Mouse (Mus musculus) B cell, adult 2 months (primary cell): ENCODE results near the gene Apoe.
A peak's percentile ranks its signal among the peaks of the same experiment; 100 is the strongest.

Experiments
- DNase-seq, 2 experiments: peaks; one replicate each; pipeline ENCODE4 v3.0.0; 2022

Gene Apoe

DNA sequence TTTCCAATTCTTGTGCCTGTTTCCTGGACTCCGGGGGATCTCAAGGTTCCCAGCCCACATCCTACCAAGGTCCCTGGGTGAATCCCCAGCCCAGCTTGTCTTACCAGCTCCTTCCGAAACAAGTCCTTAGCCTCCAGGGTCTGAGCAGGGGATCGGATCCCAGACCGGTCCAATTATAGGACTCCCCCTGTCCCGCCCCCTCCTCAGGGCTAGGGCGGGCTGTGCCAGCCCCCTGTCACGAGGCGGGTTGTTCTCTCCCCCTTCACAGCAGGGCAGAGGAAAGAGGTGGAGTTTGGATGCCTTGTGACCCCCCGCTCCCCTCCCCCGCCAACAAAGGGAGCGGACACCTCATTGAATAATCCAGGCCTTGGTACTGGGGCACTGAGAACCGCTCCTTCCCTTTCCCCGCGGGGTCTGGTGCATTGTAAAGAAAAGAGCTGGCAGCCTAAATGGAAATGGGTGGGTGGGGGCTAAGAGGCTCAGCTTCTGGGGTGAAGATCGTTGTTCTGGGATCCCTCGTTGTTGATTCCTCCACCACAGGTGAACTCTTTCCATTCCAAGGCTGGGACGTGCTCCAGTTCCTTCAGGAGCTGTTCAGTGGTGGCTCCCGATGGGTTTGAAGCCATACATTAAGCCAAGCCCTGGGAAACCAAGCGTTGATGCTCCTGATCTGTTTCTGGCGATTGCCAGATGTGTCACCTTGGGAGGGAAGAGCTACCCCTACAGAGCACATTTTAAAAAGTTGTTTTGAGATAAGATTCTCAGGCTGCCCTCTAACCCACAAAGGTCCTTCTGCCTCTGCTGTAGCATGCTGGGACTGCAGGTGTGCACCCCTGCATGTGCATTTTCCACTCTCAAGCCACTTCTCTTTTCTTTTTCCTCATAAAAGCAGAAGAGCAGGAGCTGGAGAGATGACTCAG is at the start of gene Apoe:
Gene Apoe (minus strand): TSS at position 282 of the 920 bp plus-strand sequence.
- peak; percentile 22 to 37 for DNase-seq

DNA sequence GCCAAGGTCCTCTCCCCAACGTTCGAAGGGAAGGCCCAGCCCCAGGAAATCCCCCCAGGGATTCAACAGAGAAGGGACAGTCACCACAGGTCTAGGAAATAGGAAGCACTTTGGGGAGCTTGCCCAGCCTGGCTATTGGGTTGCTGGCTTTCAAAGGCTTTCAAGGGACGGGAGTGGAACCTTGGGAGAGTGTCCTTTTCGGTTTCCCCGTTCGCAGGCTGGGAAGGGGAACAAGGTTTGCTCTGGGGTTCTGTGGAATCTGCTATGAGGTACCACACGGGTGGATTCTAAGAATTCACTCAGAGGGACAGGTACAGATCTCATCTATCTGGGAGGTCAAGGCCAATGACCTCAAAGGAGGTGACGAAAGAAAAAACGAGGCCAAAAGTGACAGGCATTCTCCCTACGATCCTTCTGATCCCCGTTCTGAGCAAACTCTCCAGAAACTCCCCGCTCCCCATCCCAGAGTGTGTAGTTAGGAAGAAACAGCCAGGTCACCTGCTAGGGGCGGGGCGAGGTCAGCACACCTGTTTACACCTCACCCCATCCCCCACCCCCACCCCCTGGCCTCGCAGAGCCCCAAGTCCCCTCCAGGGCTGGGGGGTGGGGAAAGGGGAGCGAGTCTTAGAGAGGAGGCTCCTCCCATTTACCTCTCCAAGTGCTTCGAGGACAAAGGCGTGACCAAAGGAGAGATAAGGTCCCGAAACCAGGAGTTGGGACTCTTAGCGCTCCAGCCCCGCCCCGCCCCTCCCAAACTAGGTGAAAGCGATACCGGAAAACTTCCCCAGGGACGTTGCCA is 48.6 kb upstream of the Apoe start:
- DNase-seq: no peak

GRCm38 (mm10) chr7:19746426-19747201 is 47.6 kb upstream of the Apoe start:
- no peak for DNase-seq

DNA sequence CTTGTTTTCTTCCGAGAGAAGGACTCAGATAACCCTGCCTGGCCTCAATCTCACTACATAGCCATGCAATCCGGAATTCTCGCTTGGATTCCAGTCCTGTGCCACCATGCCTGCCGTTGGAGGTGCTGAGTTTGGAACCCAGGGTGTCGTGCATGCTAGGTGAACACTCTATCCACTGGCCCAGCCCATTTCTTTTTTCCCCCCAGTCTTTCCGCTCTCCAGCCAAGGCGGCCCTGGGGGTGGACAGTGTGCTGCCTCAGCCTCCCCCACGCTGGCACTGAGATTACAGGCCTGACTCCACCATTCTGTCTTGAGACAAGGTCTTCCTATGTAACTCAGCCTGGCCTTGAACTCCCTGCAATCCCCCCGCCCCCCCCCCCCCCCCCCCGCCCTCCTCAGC is 47.0 kb upstream of the Apoe start:
- no peak for DNase-seq

GRCm38 (mm10) chr7:19744590-19745385 is 45.8 kb upstream of the Apoe start:
- DNase-seq: no peak

GRCm38 (mm10) chr7:19743791-19744190 is 44.8 kb upstream of the Apoe start:
- no peak for DNase-seq

DNA sequence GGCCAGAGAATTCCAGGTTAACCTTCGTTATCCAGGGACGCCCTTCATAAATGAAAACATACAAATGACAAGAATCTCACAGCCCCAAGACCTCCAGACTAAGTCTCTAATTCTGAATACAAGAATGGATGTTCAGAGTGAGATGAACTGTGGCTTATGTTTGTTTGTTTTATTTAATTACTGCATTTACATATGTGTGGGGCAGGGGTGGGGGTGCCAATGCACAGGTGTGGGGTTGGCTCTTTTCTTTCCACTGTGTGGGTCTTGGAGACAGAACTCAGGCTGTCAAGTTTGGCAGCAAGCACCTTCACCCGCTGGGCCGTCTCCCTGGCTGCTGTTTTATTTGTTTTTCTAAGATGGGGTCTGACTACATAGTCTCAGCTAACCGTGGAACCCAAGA is 43.5 kb upstream of the Apoe start:
- DNase-seq: no peak

- no peak for DNase-seq
Observed at GRCm38 (mm10) chr7:19741329-19742031, 42.5 kb upstream of the Apoe start.

DNA sequence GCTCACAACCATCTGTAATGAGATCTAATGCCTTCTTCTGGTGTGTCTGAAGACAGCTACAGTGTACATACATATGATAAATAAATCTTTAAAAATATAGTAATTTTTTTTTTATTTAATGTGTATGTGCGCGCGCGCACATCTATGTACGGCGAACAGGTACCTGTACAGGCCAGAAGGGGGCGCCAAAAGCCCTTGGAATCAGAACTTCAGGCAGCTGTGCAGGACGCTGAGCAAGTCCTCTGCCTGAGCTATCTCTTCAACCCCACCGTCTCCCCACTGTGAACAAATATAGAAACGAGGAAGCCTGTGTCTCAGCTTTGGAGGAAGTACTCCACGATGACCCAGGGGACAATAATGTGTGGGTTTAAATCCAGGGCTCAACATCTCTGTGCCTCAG is 41.3 kb upstream of the Apoe start:
- peak in 1 of 2 experiments; percentile 23 for DNase-seq

DNA sequence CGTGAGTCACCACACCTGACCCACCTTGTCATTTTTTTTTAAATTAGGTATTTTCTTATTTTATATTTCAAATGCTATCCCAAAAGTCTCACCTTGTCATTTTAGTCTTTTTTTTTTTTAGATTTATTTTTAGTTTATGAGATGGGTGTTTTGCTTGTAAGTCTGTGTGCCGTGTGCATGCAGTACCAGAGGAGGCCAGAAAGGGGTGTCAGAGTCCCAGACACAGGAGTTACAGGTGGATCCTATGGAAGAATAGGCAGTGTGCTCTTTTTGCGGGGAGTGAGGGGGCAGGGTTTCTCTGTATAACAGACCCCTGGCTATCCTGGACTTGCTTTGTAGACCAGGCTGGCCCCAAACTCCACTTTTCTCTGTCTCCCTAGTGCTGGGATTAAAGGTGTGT is 39.8 kb upstream of the Apoe start:
- DNase-seq: no peak

DNA sequence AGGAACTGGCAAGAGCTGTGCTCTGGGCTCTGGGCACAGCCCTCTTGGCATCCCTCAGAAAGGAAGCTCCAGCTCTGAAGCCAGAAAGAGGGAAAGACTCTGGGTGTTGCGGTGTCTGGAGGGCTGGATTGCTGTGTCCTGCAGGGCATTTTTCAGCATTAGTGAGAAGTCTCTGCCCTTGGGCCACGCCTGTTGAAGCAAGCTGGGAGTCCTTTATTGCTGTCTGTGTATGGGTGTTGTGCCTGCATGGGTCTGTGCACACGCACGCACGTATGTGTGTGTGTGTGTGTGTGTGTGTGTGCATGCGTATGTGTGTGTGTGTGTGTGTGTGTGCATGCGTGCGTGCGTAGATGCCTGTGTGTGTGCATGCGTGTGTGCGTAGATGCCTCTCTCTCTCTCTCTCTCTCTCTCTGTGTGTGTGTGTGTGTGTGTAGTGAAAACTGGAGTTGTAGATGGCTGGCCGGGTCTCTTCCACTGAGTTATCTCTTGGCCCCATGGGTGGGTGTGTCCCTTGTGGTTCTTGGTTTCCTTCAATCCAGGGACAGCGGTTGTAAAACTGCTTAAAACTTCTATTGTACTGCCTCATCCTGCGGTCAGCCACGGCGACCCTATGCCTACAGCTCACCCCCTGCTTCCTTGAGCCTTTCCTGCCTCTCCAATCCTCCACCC is 37.5 kb upstream of the Apoe start:
- no peak for DNase-seq

- DNase-seq: no peak
Observed at GRCm38 (mm10) chr7:19734178-19734666, 35.2 kb upstream of the Apoe start.

- DNase-seq: no peak
Observed at GRCm38 (mm10) chr7:19726541-19726940, 27.6 kb upstream of the Apoe start.

DNA sequence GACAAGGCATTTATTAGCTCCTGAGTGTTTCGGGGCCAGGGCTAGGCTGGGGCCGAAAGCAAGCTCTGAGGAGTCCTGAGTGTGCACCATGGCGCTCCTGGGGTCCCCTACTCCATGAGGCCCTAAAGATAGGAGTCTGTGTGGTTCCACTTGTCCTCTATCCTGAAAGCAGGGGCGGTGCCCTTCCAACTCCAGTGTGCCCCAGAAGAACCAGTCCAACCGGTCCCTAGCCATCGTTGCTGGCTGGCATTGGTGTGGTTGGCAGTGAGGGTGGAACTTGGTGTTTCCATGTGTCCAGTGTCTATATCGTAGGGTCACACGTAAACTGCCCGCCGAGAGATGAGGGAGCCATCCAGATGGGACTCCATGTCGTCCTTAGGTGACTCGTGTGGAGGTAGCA is 25.2 kb upstream of the Apoe start:
- DNase-seq: no peak

DNA sequence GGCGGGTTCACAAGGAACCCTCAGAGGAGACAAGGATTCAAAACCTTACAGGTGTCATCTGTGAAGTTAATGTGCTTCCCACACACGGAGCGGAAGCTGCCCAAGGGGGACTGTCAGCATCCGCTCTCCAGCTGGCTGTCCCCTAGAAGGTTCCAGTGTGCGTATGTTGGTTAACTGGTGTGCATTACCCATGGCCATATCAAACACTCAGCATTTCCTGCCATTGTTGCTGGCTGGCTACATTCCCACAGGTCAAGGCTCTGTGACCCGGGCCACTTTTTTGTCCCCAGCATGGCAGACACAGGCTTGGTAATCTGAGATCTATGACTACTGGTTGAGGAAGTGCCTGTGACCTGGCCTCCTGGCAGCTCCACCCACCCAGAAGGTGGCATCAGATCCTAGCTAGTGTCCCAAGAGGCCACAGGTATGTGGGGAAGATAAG is 23.8 kb upstream of the Apoe start:
- DNase-seq: no peak

DNA sequence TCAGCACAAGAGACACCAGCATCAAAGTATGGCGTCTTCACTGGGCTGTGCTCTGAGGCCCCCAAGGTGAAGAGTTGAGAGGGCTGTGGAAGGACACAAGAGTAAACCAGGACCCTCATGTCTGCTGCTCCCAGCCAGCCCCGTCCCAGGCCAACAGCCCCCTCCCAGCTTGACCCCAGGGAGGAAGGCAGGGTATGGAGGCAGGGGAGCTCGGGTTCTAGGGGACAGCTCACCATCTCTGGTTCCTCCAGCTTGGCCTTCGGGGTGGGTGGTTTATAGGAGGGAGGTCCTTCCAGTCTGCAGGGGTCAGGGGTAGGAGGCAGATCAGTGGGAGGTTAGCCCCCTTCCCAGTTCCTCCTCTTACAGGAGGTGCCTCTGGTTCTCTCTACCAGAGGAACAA is 20.2 kb upstream of the Apoe start:
- no peak for DNase-seq

- DNase-seq: no peak
Observed at GRCm38 (mm10) chr7:19718297-19718952, 19.4 kb upstream of the Apoe start.

- DNase-seq: no peak
Observed at GRCm38 (mm10) chr7:19717346-19717745, 18.4 kb upstream of the Apoe start.

DNA sequence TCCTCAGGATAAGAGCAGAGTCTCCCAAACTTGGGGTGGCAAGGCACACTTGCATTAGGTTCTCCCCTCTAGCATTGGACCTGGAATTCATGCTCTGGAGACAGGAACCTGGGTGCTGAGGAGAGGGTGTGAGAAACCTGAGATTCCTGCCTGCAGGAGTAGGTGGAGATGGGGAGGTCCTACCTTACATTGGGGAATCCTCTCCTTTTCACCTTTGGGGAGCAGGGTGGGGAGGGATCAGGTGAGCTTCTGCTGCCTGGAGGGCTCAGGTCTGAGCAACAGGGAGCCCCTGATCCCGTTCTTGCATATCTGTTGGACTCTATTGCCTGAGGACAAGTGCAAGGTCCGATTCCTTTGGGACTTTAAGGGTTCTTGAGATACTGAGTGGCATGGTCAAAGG is 17.8 kb upstream of the Apoe start:
- DNase-seq: no peak

- no peak for DNase-seq
Observed at GRCm38 (mm10) chr7:19716055-19716682, 17.2 kb upstream of the Apoe start.
